8 mouse cellular contexts compared by ENCODE assay signal in genomic region chr10:89443623-89444151, GRCm38 (mm10). TPM values are rescaled to one million over a fixed set of nuclear protein-coding genes. Genes with fewer than 3 reads are reported as not detected.
DNase-seq lines count a peak whose midpoint lies in the region; ATAC-seq and TF ChIP-seq lines count a peak whose summit lies in the region.

TSS of gene Gas2l3 (minus strand) at chr10:89443967.

- H3K4me3 ChIP-seq in lung, embryonic 14.5 days (ENCODE audit: low read depth, low read length), result peak within 1 kb of the TSS; percentile 55

- H3K9me3 ChIP-seq in lung, embryonic 14.5 days (ENCODE audit: low read depth, low read length), result no peaks in the 10 kb centered on the region

- peak within 1 kb of the TSS; percentile 69 for H3K9ac ChIP-seq in lung, embryonic 14.5 days

- H3K4me1 ChIP-seq in lung, embryonic 14.5 days (ENCODE audit: insufficient read depth), result no peaks in the 10 kb centered on the region

- no peaks in the 10 kb centered on the region; the same call in 1 of the 2 replicates for H3K36me3 ChIP-seq in lung, embryonic 14.5 days (ENCODE audit: insufficient read depth)

- no peaks in the 10 kb centered on the region for H3K27me3 ChIP-seq in lung, embryonic 14.5 days (ENCODE audit: insufficient read depth, low read length)

- ATAC-seq in hematopoietic stem cell, adult 5-6 weeks (replicated peaks in 1 of 2; ENCODE audit: insufficient read depth in 1 of 2, low FRiP score in 2 of 2, low TSS enrichment in 1 of 2, low read depth in 1 of 2, poor library complexity in 2 of 2, severe bottlenecking in 2 of 2), result peak; percentile 87 to 91
- ATAC-seq in lung, embryonic 14.5 days (ENCODE audit: insufficient read depth), result peak; percentile 95
- peak; percentile 81 for ATAC-seq in neutrophil, adult 5-6 weeks (ENCODE audit: extremely low read depth, insufficient number of reproducible peaks, low FRiP score, poor library complexity, severe bottlenecking)

- peak within 1 kb of the TSS; percentile 83 for H3K27ac ChIP-seq in lung, embryonic 14.5 days (ENCODE audit: low read depth)

- no peak for TF ChIP-seq CTCF in lung, embryonic 14.5 days (IDR thresholded peaks at IDR 0.05; ENCODE audit: low read depth)

- H3K4me2 ChIP-seq in lung, embryonic 14.5 days, result peak within 1 kb of the TSS; percentile 75

- WGBS in lung, embryonic 14.5 days, result under 1% methylated on average over 39 of the region's 39 CpGs

- peak; percentile 91 for DNase-seq in MN1 (ENCODE audit: low spot score)
- DNase-seq in cerebellum, adult 8-10 months, result peak; percentile 63
- DNase-seq in forelimb bud, embryonic 11.5 days (ENCODE audit: low read depth, low spot score), result peak; percentile 85
- peak; percentile 51 to 80 for DNase-seq in layer of hippocampus, adult 8-10 months (ENCODE audit: low spot score in 2 of 2)
- DNase-seq in lung, embryonic 14.5 days, result peak; percentile 96
- DNase-seq in testis, postnatal 14 days (ENCODE audit: low spot score), result peak; percentile 78

RNA-seq across cellular contexts. Expression of gene Gas2l3, which starts in this region (rescaled TPM):
- 20.1 and 24.8 TPM in 2 replicates for total RNA-seq in hematopoietic stem cell, adult 5-6 weeks (2017)
- total RNA-seq in layer of hippocampus, adult 8-10 months (2022), result 1 to 10 TPM; 3.7 to 4.3 (median 3.9) TPM
- 26.3 and 28.8 TPM in 2 replicates for polyA plus RNA-seq in lung, embryonic 14.5 days (2014; fragmentation: Nextera tagmentation; extraction: Ambion mirVana)
- total RNA-seq in neutrophil, adult 5-6 weeks (2017), result 0.47 and 1.4 TPM in 2 replicates

Comparison
In these comparisons a context has a peak if more than half of its experiments do, and no peak if none do; other contexts are left out.
1. Peak in every context shown above with its lines: DNase-seq, ATAC-seq, H3K4me3 ChIP-seq and H3K27ac ChIP-seq.